Mouse (Mus musculus) stomach, embryonic 14.5 days (tissue): ENCODE measurements around the gene Zdhhc7. TPM values are rescaled to one million over a fixed set of nuclear protein-coding genes. Genes with fewer than 3 reads are reported as not detected.

Experiments used
- ATAC-seq: fragments of 200-750 bp; cut with Nextera tagmentation; 2 replicates; pipeline ENCODE4 v1.8.0; 2017; ENCODE audit warnings: low read depth, moderate TSS enrichment; ENCODE audit not compliant: insufficient number of reproducible peaks, insufficient read depth, low FRiP score
- H3K27ac ChIP-seq: fragments of 300-500 bp; sonication (generic); 2 replicates; pipeline ENCODE4 v1.5.1; 2014; ENCODE audit warnings: mild to moderate bottlenecking, low read length, moderate library complexity, mixed read lengths
- H3K27me3 ChIP-seq: fragments of 300-500 bp; sonication (generic); 2 replicates; pipeline ENCODE4 v1.6.1; 2014; ENCODE audit warnings: low read length, control low read depth, mixed read lengths; ENCODE audit not compliant: control insufficient read depth, insufficient read depth
- H3K36me3 ChIP-seq: fragments of 300-500 bp; sonication (generic); 2 replicates; pipeline ENCODE4 v1.6.1; 2014; ENCODE audit warnings: mild to moderate bottlenecking, control low read depth, low read length, moderate library complexity, mixed read lengths; ENCODE audit not compliant: control insufficient read depth, insufficient read depth
- H3K4me1 ChIP-seq: fragments of 300-500 bp; sonication (generic); 2 replicates; pipeline ENCODE4 v1.6.1; 2014; ENCODE audit warnings: low read length, control low read depth, mixed read lengths; ENCODE audit not compliant: control insufficient read depth, insufficient read depth
- H3K4me2 ChIP-seq: fragments of 300-500 bp; sonication (generic); replicated peaks from 2 replicates; pipeline ENCODE4 v1.6.1; 2014; ENCODE audit warnings: low read depth, low read length, control low read depth
- H3K4me3 ChIP-seq: fragments of 300-500 bp; sonication (generic); 2 replicates; pipeline ENCODE4 v1.5.1; 2014; ENCODE audit warnings: low read depth, low read length, control low read depth
- H3K9ac ChIP-seq: fragments of 300-500 bp; sonication (generic); replicated peaks from 2 replicates; pipeline ENCODE4 v1.6.1; 2014; ENCODE audit warnings: low read depth, mild to moderate bottlenecking, control low read depth, low read length, moderate library complexity, mixed read lengths
- H3K9me3 ChIP-seq: fragments of 300-500 bp; sonication (generic); 2 replicates; pipeline ENCODE4 v1.6.1; 2016; ENCODE audit warnings: low read depth, low read length, control low read depth; ENCODE audit not compliant: control insufficient read depth
- WGBS: fragments of 180-500 bp; shearing (Covaris S2); extraction: QIAGEN DNeasy Blood & Tissue Kit; methylation state at CpG from one replicate; pipeline ENCODE4 v1.1.7; 2014; 5-methylcytosine and 5-hydroxymethylcytosine counted together
- polyA plus RNA-seq: library from polyadenylated mRNA; unstranded; fragments of >200 nt; fragmentation: Nextera tagmentation; extraction: Ambion mirVana; gene quantifications from 2 replicates; pipeline ENCODE4 v1.2.1, GENCODE M21; 2014

Zdhhc7 gene
- polyA plus RNA-seq, 1 experiment from 2014 or later = 28.9 TPM

GRCm38 (mm10) chr8:120135687-120136086, 34.4 kb upstream of the Zdhhc7 start:
- Histone ChIP-seq H3K27me3 (no peaks in the 10 kb centered on the region), H3K4me3 (no peak overlapping the region), H3K27ac (no peak overlapping the region), H3K9ac (no peak overlapping the region), H3K4me1 (no peaks in the 10 kb centered on the region), H3K36me3 (no peaks in the 10 kb centered on the region), H3K9me3 (no peaks in the 10 kb centered on the region), H3K4me2 (no peak overlapping the region)
- WGBS = 88% methylated on average over 7 of the region's 7 CpGs
- no peak for ATAC-seq

- H3K4me2 ChIP-seq = no peak overlapping the region
- no peaks in the 10 kb centered on the region for H3K27me3 ChIP-seq
- H3K4me3 ChIP-seq = no peak overlapping the region
- H3K36me3 ChIP-seq = no peaks in the 10 kb centered on the region
- no peak for ATAC-seq
- WGBS = 80% methylated on average over 7 of the region's 7 CpGs
- no peak overlapping the region for H3K27ac ChIP-seq
- no peak overlapping the region for H3K9ac ChIP-seq
- no peaks in the 10 kb centered on the region for H3K4me1 ChIP-seq
- H3K9me3 ChIP-seq = no peaks in the 10 kb centered on the region
Observed at GRCm38 (mm10) chr8:120133169-120133568, 31.9 kb upstream of the Zdhhc7 start.

- no peaks in the 10 kb centered on the region for H3K36me3 ChIP-seq
- no peak overlapping the region for H3K9ac ChIP-seq
- no peak overlapping the region for H3K4me3 ChIP-seq
- 86% methylated on average over 8 of the region's 8 CpGs for WGBS
- no peaks in the 10 kb centered on the region for H3K27me3 ChIP-seq
- H3K4me2 ChIP-seq = no peak overlapping the region
- no peaks in the 10 kb centered on the region for H3K9me3 ChIP-seq
- no peak for ATAC-seq
- H3K4me1 ChIP-seq = peaks cover 11% of the 10 kb centered on the region; the same call in 1 of the 2 replicates
- no peak overlapping the region for H3K27ac ChIP-seq
Observed at GRCm38 (mm10) chr8:120131158-120131557, 29.9 kb upstream of the Zdhhc7 start.

- no peak overlapping the region for H3K4me2 ChIP-seq
- ATAC-seq = no peak
- no peak overlapping the region for H3K4me3 ChIP-seq
- no peak overlapping the region for H3K9ac ChIP-seq
- H3K4me1 ChIP-seq = peaks cover 23% of the 10 kb centered on the region
- no peaks in the 10 kb centered on the region for H3K9me3 ChIP-seq
- WGBS = 71% methylated on average over 4 of the region's 4 CpGs
- H3K27ac ChIP-seq = peak overlapping the region; percentile 10; the same call in 1 of the 2 replicates
- H3K27me3 ChIP-seq = no peaks in the 10 kb centered on the region
- no peaks in the 10 kb centered on the region for H3K36me3 ChIP-seq
Observed at GRCm38 (mm10) chr8:120129547-120129946, 28.3 kb upstream of the Zdhhc7 start.

- no peaks in the 10 kb centered on the region for H3K27me3 ChIP-seq
- H3K9me3 ChIP-seq = no peaks in the 10 kb centered on the region
- ATAC-seq = no peak
- no peaks in the 10 kb centered on the region for H3K36me3 ChIP-seq
- no peak overlapping the region for H3K9ac ChIP-seq
- peaks cover 34% of the 10 kb centered on the region for H3K4me1 ChIP-seq
- H3K27ac ChIP-seq = peak overlapping the region; percentile 52; the same call in 1 of the 2 replicates
- no peak overlapping the region for H3K4me3 ChIP-seq
- no peak overlapping the region for H3K4me2 ChIP-seq
- WGBS = 26% methylated on average over 14 of the region's 14 CpGs
Observed at GRCm38 (mm10) chr8:120126357-120127161, 25.3 kb upstream of the Zdhhc7 start.

GRCm38 (mm10) chr8:120124836-120125389, 23.6 kb upstream of the Zdhhc7 start:
- peaks cover 38% of the 10 kb centered on the region for H3K4me1 ChIP-seq
- WGBS = 47% methylated on average over 7 of the region's 7 CpGs
- no peaks in the 10 kb centered on the region for H3K27me3 ChIP-seq
- H3K9ac ChIP-seq = no peak overlapping the region
- no peak overlapping the region for H3K4me2 ChIP-seq
- H3K36me3 ChIP-seq = no peaks in the 10 kb centered on the region
- no peaks in the 10 kb centered on the region for H3K9me3 ChIP-seq
- no peak overlapping the region for H3K4me3 ChIP-seq
- ATAC-seq = no peak
- no peak overlapping the region for H3K27ac ChIP-seq

- peaks cover 38% of the 10 kb centered on the region for H3K4me1 ChIP-seq
- no peaks in the 10 kb centered on the region for H3K36me3 ChIP-seq
- H3K27me3 ChIP-seq = no peaks in the 10 kb centered on the region
- WGBS = 17% methylated on average over 6 of the region's 6 CpGs
- H3K27ac ChIP-seq = no peak overlapping the region
- no peaks in the 10 kb centered on the region for H3K9me3 ChIP-seq
- H3K9ac ChIP-seq = no peak overlapping the region
- no peak overlapping the region for H3K4me3 ChIP-seq
- no peak overlapping the region for H3K4me2 ChIP-seq
- no peak for ATAC-seq
Observed at GRCm38 (mm10) chr8:120124261-120124660, 23.0 kb upstream of the Zdhhc7 start.

- no peak overlapping the region for H3K9ac ChIP-seq
- 0 out of 2 replicates have a peak, but pooled peaks cover 3% of the 10 kb centered on the region for H3K27me3 ChIP-seq
- no peaks in the 10 kb centered on the region; the same call in 1 of the 2 replicates for H3K9me3 ChIP-seq
- 38% methylated on average over 5 of the region's 5 CpGs for WGBS
- no peak overlapping the region for H3K4me2 ChIP-seq
- no peak overlapping the region for H3K4me3 ChIP-seq
- no peak overlapping the region for H3K27ac ChIP-seq
- no peaks in the 10 kb centered on the region for H3K36me3 ChIP-seq
- peaks cover 25% of the 10 kb centered on the region for H3K4me1 ChIP-seq
- ATAC-seq = no peak
Observed at GRCm38 (mm10) chr8:120120951-120121350, 19.7 kb upstream of the Zdhhc7 start.
